Mouse (Mus musculus): Measurements from ENCODE around the gene Car7.

GRCm38 (mm10) chr8:104533971-104534778 is at the start of gene Car7, which contains the start of gene Nae1:
- TF ChIP-seq POLR2A (IDR thresholded peaks at IDR 0.05; ENCODE audit: low read depth, low read length), result peak; percentile 82
- TF ChIP-seq CTCF (IDR thresholded peaks at IDR 0.05; ENCODE audit: extremely low read depth, insufficient read depth, insufficient read length, insufficient replicate concordance), result peak; percentile 99
